Mouse (Mus musculus) heart, adult 2 months (tissue): ENCODE data around the gene Slc35c2.

Source experiments
- CTCF ChIP-seq: fragments of 200-600 bp; IDR thresholded peaks from 2 replicates; pipeline ENCODE4 v1.8.1; 2022; ENCODE audit warnings: antibody characterized with exemption, mild to moderate bottlenecking, moderate library complexity
- EP300 ChIP-seq: fragments of 200-500 bp; IDR thresholded peaks from 2 replicates; pipeline ENCODE4 v1.6.1; 2011; ENCODE audit warnings: low read depth, low read length, control low read depth; ENCODE audit not compliant: insufficient read depth
- POLR2A ChIP-seq: fragments of 200-500 bp; IDR thresholded peaks from 2 replicates; pipeline ENCODE4 v1.6.1; 2011; ENCODE audit warnings: mild to moderate bottlenecking, low read depth, low read length, control low read depth; ENCODE audit not compliant: insufficient read depth

DNA sequence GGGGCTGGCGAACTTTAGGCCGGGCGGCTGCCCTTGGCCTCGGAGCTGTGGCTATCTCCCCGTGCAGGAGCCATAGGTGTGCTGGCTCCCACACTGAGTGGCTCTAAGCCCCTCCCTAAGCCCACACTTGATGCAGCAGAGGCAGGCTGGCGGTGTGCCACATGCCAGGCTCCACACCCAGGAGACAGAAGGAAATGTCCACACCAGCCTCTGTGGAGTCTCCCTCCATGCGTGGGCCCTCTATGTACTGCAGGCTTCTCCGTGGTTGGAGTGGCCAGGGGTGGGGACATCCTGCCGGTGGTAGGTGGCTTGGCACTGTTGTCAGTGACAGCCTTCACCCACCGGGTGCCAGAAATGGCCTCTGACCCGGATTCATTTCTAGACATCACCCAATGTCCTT, 58.6 kb downstream of the Slc35c2 start:
- no peak for TF ChIP-seq CTCF
- no peak for TF ChIP-seq EP300
- no peak for TF ChIP-seq POLR2A
